Mouse (Mus musculus) heart, postnatal 0 days (tissue): ENCODE measurements around the gene Rnf111.

Source experiments
- CTCF ChIP-seq: IDR thresholded peaks from 2 replicates; pipeline ENCODE4 v1.5.1; 2016; ENCODE audit warnings: antibody characterized with exemption, control low read depth, low read depth
- EP300 ChIP-seq: IDR thresholded peaks from 2 replicates; pipeline ENCODE4 v1.6.1; 2016; ENCODE audit warnings: antibody characterized with exemption, low read depth

- TF ChIP-seq CTCF, result no peak
- no peak for TF ChIP-seq EP300
Measured at GRCm38 (mm10) chr9:70387410-70388119, 116.0 kb downstream of the Rnf111 start.
